Mouse (Mus musculus): ENCODE results near the gene Adcy7. TPM values are rescaled to one million over a fixed set of nuclear protein-coding genes. Genes with fewer than 3 reads are reported as not detected.

Adcy7 gene
- polyA plus RNA-seq (2016; fragmentation: Nextera tagmentation; extraction: Ambion mirVana), result 2.5 and 2.9 TPM in 2 replicates

GRCm38 (mm10) chr8:88272231-88273050 lies at the start of gene Adcy7:
TSS of gene Adcy7 (plus strand) at chr8:88272403.
- Histone ChIP-seq H3K4me1 (peaks cover 10% of the 10 kb centered on the region), H3K4me2 (replicated peaks) (peak within 1 kb of the TSS; percentile 83), H3K9ac (replicated peaks) (peak within 1 kb of the TSS; percentile 65), H3K27ac (replicated peaks) (no peak within 1 kb of the TSS), H3K4me3 (peak within 1 kb of the TSS; percentile 47), H3K36me3 (no peaks in the 10 kb centered on the region), H3K27me3 (peaks cover 45% of the 10 kb centered on the region), H3K9me3 (no peaks in the 10 kb centered on the region)
- ATAC-seq (ENCODE audit: low FRiP score, low read depth), result peak; percentile 56; the same call in 1 of the 2 replicates
- 4% methylated on average over 61 of the region's 64 CpGs for WGBS

GRCm38 (mm10) chr8:88225358-88225757 lies 46.8 kb upstream of the Adcy7 start:
- Histone ChIP-seq H3K4me2 (replicated peaks) (0 out of 2 replicates have a peak overlapping the region, but pooled peaks have one; percentile 13), H3K27ac (replicated peaks) (peak overlapping the region; percentile 71), H3K4me1 (peaks cover 41% of the 10 kb centered on the region), H3K4me3 (no peak overlapping the region), H3K9me3 (no peaks in the 10 kb centered on the region), H3K27me3 (no peaks in the 10 kb centered on the region), H3K36me3 (no peaks in the 10 kb centered on the region), H3K9ac (replicated peaks) (peak overlapping the region; percentile 7; the same call in 1 of the 2 replicates)
- peak; percentile 16; the same call in 1 of the 2 replicates for ATAC-seq (ENCODE audit: low FRiP score, low read depth)
- 10% methylated on average over 5 of the region's 5 CpGs for WGBS

DNA sequence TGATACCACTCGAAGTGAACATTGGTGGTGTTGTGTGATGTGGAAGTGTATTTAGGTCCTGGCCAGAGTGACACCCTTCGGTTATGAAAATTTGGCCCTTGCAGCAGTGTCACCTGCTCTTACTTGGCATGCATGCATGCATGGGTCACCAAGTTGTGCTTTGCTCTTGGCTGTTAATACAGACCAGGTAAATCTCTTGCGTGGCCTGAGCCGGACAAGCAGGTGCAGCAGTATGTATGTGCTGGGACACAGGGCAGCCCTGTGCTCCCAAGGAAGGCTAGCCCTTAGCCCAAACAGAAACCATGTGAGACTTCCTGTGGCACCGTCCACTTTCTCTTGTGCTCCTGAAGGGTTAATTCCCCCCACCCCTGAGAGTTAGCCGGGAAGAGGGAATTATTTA lies 44.4 kb upstream of the Adcy7 start:
- H3K27ac ChIP-seq (replicated peaks), result no peak overlapping the region

GRCm38 (mm10) chr8:88228286-88228685 lies 43.9 kb upstream of the Adcy7 start:
- ATAC-seq (ENCODE audit: low FRiP score, low read depth), result no peak
- no peaks in the 10 kb centered on the region for H3K27me3 ChIP-seq
- H3K9me3 ChIP-seq, result no peaks in the 10 kb centered on the region
- no peak overlapping the region for H3K9ac ChIP-seq (replicated peaks)
- WGBS, result 68% methylated on average over 1 of the region's 1 CpGs
- no peak overlapping the region for H3K4me2 ChIP-seq (replicated peaks)
- no peaks in the 10 kb centered on the region for H3K36me3 ChIP-seq
- H3K4me3 ChIP-seq, result no peak overlapping the region
- H3K4me1 ChIP-seq, result peaks cover 35% of the 10 kb centered on the region
- no peak overlapping the region for H3K27ac ChIP-seq (replicated peaks)

More for the DNA sequence above, 44.4 kb upstream of the Adcy7 start:
- H3K4me2 ChIP-seq (replicated peaks), result no peak overlapping the region
- no peak overlapping the region for H3K4me3 ChIP-seq
- H3K27me3 ChIP-seq, result no peaks in the 10 kb centered on the region
- no peaks in the 10 kb centered on the region for H3K36me3 ChIP-seq
- peaks cover 35% of the 10 kb centered on the region for H3K4me1 ChIP-seq
- 69% methylated on average over 6 of the region's 6 CpGs for WGBS
- no peak for ATAC-seq (ENCODE audit: low FRiP score, low read depth)
- no peak overlapping the region for H3K9ac ChIP-seq (replicated peaks)
- no peaks in the 10 kb centered on the region for H3K9me3 ChIP-seq

DNA sequence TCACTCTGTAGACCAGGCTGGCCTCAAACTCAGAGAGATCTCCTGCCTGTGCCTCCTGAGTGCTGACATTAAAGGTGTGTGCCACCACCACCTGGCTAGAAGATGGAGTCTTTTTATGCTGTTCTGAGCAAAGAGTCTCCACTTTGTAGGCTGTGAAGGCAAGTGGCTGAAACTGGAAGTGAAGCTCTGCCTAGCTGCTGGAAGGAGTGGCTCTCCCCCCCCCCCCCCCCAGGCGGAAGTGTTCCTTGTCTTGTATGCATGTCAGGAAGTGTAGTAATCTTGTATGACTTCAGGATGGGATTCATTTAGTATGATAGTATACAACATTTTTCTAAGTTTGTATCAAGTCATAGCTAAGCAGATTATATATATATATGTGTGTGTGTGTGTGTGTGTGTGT lies 43.4 kb upstream of the Adcy7 start:
- no peak for ATAC-seq (ENCODE audit: low FRiP score, low read depth)
- Histone ChIP-seq H3K4me1 (peaks cover 35% of the 10 kb centered on the region), H3K9me3 (no peaks in the 10 kb centered on the region), H3K4me3 (no peak overlapping the region), H3K27ac (replicated peaks) (no peak overlapping the region), H3K36me3 (no peaks in the 10 kb centered on the region), H3K27me3 (no peaks in the 10 kb centered on the region), H3K9ac (replicated peaks) (no peak overlapping the region), H3K4me2 (replicated peaks) (no peak overlapping the region)
- 57% methylated on average over 1 of the region's 1 CpGs for WGBS

DNA sequence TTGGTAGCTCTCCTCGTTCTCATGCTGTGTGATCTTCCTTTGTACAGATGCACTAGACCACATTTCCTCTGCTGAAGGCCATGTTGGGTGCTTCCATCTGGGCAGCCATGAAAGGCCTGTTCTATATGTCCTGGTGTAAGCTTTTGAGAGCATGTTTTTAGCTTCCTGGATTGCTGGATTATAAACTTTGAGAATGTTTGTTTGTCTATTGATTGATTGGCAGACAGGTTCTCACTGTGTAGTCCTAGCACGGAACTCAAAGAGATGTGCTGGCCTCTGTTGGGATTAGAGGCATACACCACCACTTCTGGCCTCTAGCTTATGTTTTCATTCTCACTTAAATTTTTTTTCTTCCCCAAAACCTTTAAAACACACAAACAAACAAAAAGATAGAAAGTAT lies 35.5 kb upstream of the Adcy7 start:
- no peaks in the 10 kb centered on the region for H3K9me3 ChIP-seq
- no peaks in the 10 kb centered on the region for H3K27me3 ChIP-seq
- no peaks in the 10 kb centered on the region for H3K4me1 ChIP-seq
- ATAC-seq (ENCODE audit: low FRiP score, low read depth), result no peak
- no peaks in the 10 kb centered on the region for H3K36me3 ChIP-seq
- no peak overlapping the region for H3K27ac ChIP-seq (replicated peaks)
- whole genome bisulfite sequencing, result 70% methylated on average over 2 of the region's 2 CpGs
- no peak overlapping the region for H3K9ac ChIP-seq (replicated peaks)
- H3K4me3 ChIP-seq, result no peak overlapping the region
- H3K4me2 ChIP-seq (replicated peaks), result no peak overlapping the region

DNA sequence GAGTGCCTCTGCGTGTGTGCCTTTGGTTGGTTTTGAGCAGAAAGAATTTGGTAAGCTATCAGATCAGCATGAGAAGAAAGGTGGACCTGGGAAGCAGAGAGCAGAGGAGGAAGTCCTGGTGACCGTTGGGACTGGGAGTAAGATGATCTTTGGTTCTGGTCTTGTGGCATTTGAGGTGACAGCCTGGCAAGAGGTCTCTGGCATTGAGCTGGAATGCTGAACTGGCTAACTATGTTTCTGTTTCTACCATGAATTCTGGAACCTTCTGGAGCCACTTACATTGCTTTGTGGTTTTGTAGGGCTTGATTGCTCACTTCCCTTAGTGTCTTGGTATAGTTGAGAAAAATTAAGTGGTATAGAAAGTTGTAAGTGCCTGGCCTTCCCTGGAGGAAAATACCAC lies 34.6 kb upstream of the Adcy7 start:
- no peaks in the 10 kb centered on the region for H3K4me1 ChIP-seq
- no peak overlapping the region for H3K9ac ChIP-seq (replicated peaks)
- H3K36me3 ChIP-seq, result no peaks in the 10 kb centered on the region
- H3K27me3 ChIP-seq, result no peaks in the 10 kb centered on the region
- no peak overlapping the region for H3K4me2 ChIP-seq (replicated peaks)
- no peaks in the 10 kb centered on the region for H3K9me3 ChIP-seq
- no peak for ATAC-seq (ENCODE audit: low FRiP score, low read depth)
- H3K4me3 ChIP-seq, result no peak overlapping the region
- 81% methylated on average over 2 of the region's 2 CpGs for whole genome bisulfite sequencing
- H3K27ac ChIP-seq (replicated peaks), result no peak overlapping the region

GRCm38 (mm10) chr8:88239277-88239676 lies 32.9 kb upstream of the Adcy7 start:
- H3K4me2 ChIP-seq (replicated peaks), result no peak overlapping the region
- no peak for ATAC-seq (ENCODE audit: low FRiP score, low read depth)
- H3K4me1 ChIP-seq, result no peaks in the 10 kb centered on the region

GRCm38 (mm10) chr8:88241871-88242270 lies 30.3 kb upstream of the Adcy7 start:
- no peak overlapping the region for H3K4me3 ChIP-seq
- H3K4me1 ChIP-seq, result no peaks in the 10 kb centered on the region
- no peak overlapping the region for H3K9ac ChIP-seq (replicated peaks)
- no peak overlapping the region for H3K27ac ChIP-seq (replicated peaks)
- H3K27me3 ChIP-seq, result no peaks in the 10 kb centered on the region
- 86% methylated on average over 4 of the region's 4 CpGs for WGBS
- H3K36me3 ChIP-seq, result peaks cover 10% of the 10 kb centered on the region
- H3K9me3 ChIP-seq, result no peaks in the 10 kb centered on the region
- H3K4me2 ChIP-seq (replicated peaks), result no peak overlapping the region
- ATAC-seq (ENCODE audit: low FRiP score, low read depth), result no peak

More at GRCm38 (mm10) chr8:88239277-88239676, 32.9 kb upstream of the Adcy7 start:
- H3K27ac ChIP-seq (replicated peaks), result no peak overlapping the region
- H3K4me3 ChIP-seq, result no peak overlapping the region
- H3K36me3 ChIP-seq, result peaks cover 5% of the 10 kb centered on the region; the same call in 1 of the 2 replicates
- WGBS, result 88% methylated on average over 5 of the region's 5 CpGs
- H3K9me3 ChIP-seq, result no peaks in the 10 kb centered on the region
- H3K9ac ChIP-seq (replicated peaks), result no peak overlapping the region
- no peaks in the 10 kb centered on the region for H3K27me3 ChIP-seq

GRCm38 (mm10) chr8:88244298-88244697 lies 27.9 kb upstream of the Adcy7 start:
- Histone ChIP-seq H3K4me1 (no peaks in the 10 kb centered on the region), H3K9ac (replicated peaks) (no peak overlapping the region), H3K27me3 (no peaks in the 10 kb centered on the region), H3K9me3 (no peaks in the 10 kb centered on the region), H3K27ac (replicated peaks) (no peak overlapping the region), H3K36me3 (peaks cover 27% of the 10 kb centered on the region), H3K4me3 (no peak overlapping the region), H3K4me2 (replicated peaks) (no peak overlapping the region)
- 0 out of 2 replicates have a peak, but pooled peaks have one; percentile 49 for ATAC-seq (ENCODE audit: low FRiP score, low read depth)
- WGBS, result 81% methylated on average over 4 of the region's 4 CpGs

GRCm38 (mm10) chr8:88252791-88253190 lies 19.4 kb upstream of the Adcy7 start:
- no peak for ATAC-seq (ENCODE audit: low FRiP score, low read depth)

GRCm38 (mm10) chr8:88254957-88255356 lies 17.2 kb upstream of the Adcy7 start:
- Histone ChIP-seq H3K36me3 (peaks cover 25% of the 10 kb centered on the region), H3K4me1 (0 out of 2 replicates have a peak, but pooled peaks cover 3% of the 10 kb centered on the region), H3K9ac (replicated peaks) (no peak overlapping the region), H3K27ac (replicated peaks) (no peak overlapping the region), H3K9me3 (no peaks in the 10 kb centered on the region), H3K27me3 (no peaks in the 10 kb centered on the region), H3K4me3 (no peak overlapping the region), H3K4me2 (replicated peaks) (no peak overlapping the region)
- 88% methylated on average over 7 of the region's 7 CpGs for WGBS
- ATAC-seq (ENCODE audit: low FRiP score, low read depth), result no peak

More at GRCm38 (mm10) chr8:88252791-88253190, 19.4 kb upstream of the Adcy7 start:
- Histone ChIP-seq H3K4me3 (no peak overlapping the region), H3K9ac (replicated peaks) (no peak overlapping the region), H3K9me3 (no peaks in the 10 kb centered on the region), H3K4me1 (no peaks in the 10 kb centered on the region), H3K36me3 (peaks cover 41% of the 10 kb centered on the region), H3K27ac (replicated peaks) (no peak overlapping the region), H3K27me3 (no peaks in the 10 kb centered on the region), H3K4me2 (replicated peaks) (no peak overlapping the region)
- 75% methylated on average over 3 of the region's 3 CpGs for WGBS
